10 mouse cellular contexts compared by ENCODE assay signal in genomic region chr4:104665553-104665952, GRCm38 (mm10).
A peak's percentile ranks its signal among the peaks of the same experiment; 100 is the strongest.
DNase-seq lines count a peak whose midpoint lies in the region; ATAC-seq and TF ChIP-seq lines count a peak whose summit lies in the region.
"Had no signal": no experiment of that assay in that cellular context is flagged by ENCODE, and none has a peak within 500 bp of the region (broad histone marks: within the 10 kb centered on the region; RNA-seq: fewer than 3 reads in every experiment).

No protein-coding gene starts in this region.

- no peak overlapping the region for H3K27ac ChIP-seq in kidney, embryonic 16.5 days (ENCODE audit: low read length)
- H3K27ac ChIP-seq in ES-Bruce4 (ENCODE audit: insufficient read depth, low read length): no peak overlapping the region
- H3K27ac ChIP-seq in forebrain, postnatal 0 days (ENCODE audit: low read depth, low read length): no peak overlapping the region
- peak overlapping the region; percentile 53 for H3K27ac ChIP-seq in layer of hippocampus, adult 2 months
- H3K27ac ChIP-seq: hindbrain, embryonic 15.5 days had no signal

- no peak for TF ChIP-seq EP300 in ES-Bruce4 (IDR thresholded peaks at IDR 0.05; ENCODE audit: insufficient read depth, low read depth, low read length)

- H3K4me3 ChIP-seq in kidney, embryonic 16.5 days (ENCODE audit: low read length): no peak overlapping the region
- H3K4me3 ChIP-seq in ES-Bruce4 (ENCODE audit: low read depth, low read length): no peak overlapping the region
- no peak overlapping the region for H3K4me3 ChIP-seq in forebrain, postnatal 0 days (ENCODE audit: low read depth, low read length)
- no peak overlapping the region for H3K4me3 ChIP-seq in layer of hippocampus, adult 2 months
- H3K4me3 ChIP-seq: hindbrain, embryonic 15.5 days; myocyte had no signal

- H3K9me3 ChIP-seq in kidney, embryonic 16.5 days (ENCODE audit: low read length): no peaks in the 10 kb centered on the region
- H3K9me3 ChIP-seq in ES-Bruce4 (replicated peaks; ENCODE audit: control insufficient read depth, insufficient read depth, low read length, poor library complexity, severe bottlenecking): no peaks in the 10 kb centered on the region
- H3K9me3 ChIP-seq in forebrain, postnatal 0 days (ENCODE audit: low read length): no peaks in the 10 kb centered on the region
- H3K9me3 ChIP-seq: hindbrain, embryonic 15.5 days had no signal

- H3K36me3 ChIP-seq in kidney, embryonic 16.5 days (ENCODE audit: insufficient read depth, low read length): no peaks in the 10 kb centered on the region
- no peaks in the 10 kb centered on the region for H3K36me3 ChIP-seq in ES-Bruce4 (ENCODE audit: control insufficient read depth, insufficient read depth, low read length, poor library complexity, severe bottlenecking)
- H3K36me3 ChIP-seq in forebrain, postnatal 0 days (ENCODE audit: insufficient read depth): no peaks in the 10 kb centered on the region
- H3K36me3 ChIP-seq: hindbrain, embryonic 15.5 days had no signal

- no peaks in the 10 kb centered on the region for H3K27me3 ChIP-seq in kidney, embryonic 16.5 days (ENCODE audit: insufficient read depth, low read length)
- H3K27me3 ChIP-seq in ES-Bruce4 (ENCODE audit: control insufficient read depth, insufficient read depth, low read length, poor library complexity, severe bottlenecking): no peaks in the 10 kb centered on the region
- no peaks in the 10 kb centered on the region for H3K27me3 ChIP-seq in forebrain, postnatal 0 days (ENCODE audit: insufficient read depth, low read length)
- H3K27me3 ChIP-seq: hindbrain, embryonic 15.5 days had no signal

- peak; percentile 35 for TF ChIP-seq CTCF in ES-Bruce4 (IDR thresholded peaks at IDR 0.05; ENCODE audit: low read depth, low read length)
- peak; percentile 67 for TF ChIP-seq CTCF in forebrain, postnatal 0 days (IDR thresholded peaks at IDR 0.05; ENCODE audit: low read depth)
- TF ChIP-seq CTCF in layer of hippocampus, adult 2 months (conservative IDR thresholded peaks at IDR 0.05): peak; percentile 77

- no peak overlapping the region for H3K4me2 ChIP-seq in kidney, embryonic 16.5 days (replicated peaks; ENCODE audit: low read depth, low read length)
- no peak overlapping the region for H3K4me2 ChIP-seq in forebrain, postnatal 0 days (ENCODE audit: low read depth)
- H3K4me2 ChIP-seq: hindbrain, embryonic 15.5 days had no signal

- TF ChIP-seq POLR2A in ES-Bruce4 (IDR thresholded peaks at IDR 0.05; ENCODE audit: insufficient read depth, low read length): no peak

- no peak overlapping the region for H3K9ac ChIP-seq in kidney, embryonic 16.5 days (replicated peaks; ENCODE audit: low read length)
- H3K9ac ChIP-seq in ES-Bruce4 (ENCODE audit: low read depth, poor library complexity, severe bottlenecking): no peak overlapping the region
- no peak overlapping the region for H3K9ac ChIP-seq in forebrain, postnatal 0 days
- H3K9ac ChIP-seq: hindbrain, embryonic 15.5 days had no signal

- DNase-seq in kidney, adult 11 months: peak; percentile 27
- peak; percentile 69 for DNase-seq in adrenal gland, postnatal 25 days
- peak; percentile 51 for DNase-seq in forebrain, postnatal 0 days
- peak; percentile 59 to 75 for DNase-seq in layer of hippocampus, adult 2 months (ENCODE audit: low spot score in 2 of 2)
- peak; percentile 74 for DNase-seq in retina, embryonic 14.5 days (ENCODE audit: low spot score)
- DNase-seq in spleen, postnatal 4 days (ENCODE audit: low spot score in 2 of 2): no peak

- no peaks in the 10 kb centered on the region for H3K4me1 ChIP-seq in kidney, embryonic 16.5 days (ENCODE audit: insufficient read depth, low read length)
- no peaks in the 10 kb centered on the region for H3K4me1 ChIP-seq in ES-Bruce4 (ENCODE audit: control insufficient read depth, insufficient read depth, low read length)
- H3K4me1 ChIP-seq in forebrain, postnatal 0 days (ENCODE audit: insufficient read depth): peaks cover 12% of the 10 kb centered on the region

- no peak for ATAC-seq in kidney, embryonic 16.5 days (ENCODE audit: low FRiP score, low TSS enrichment)
- no peak for ATAC-seq in forebrain, postnatal 0 days

Comparison
In these comparisons a context has a peak if more than half of its experiments do, and no peak if none do; other contexts are left out.
1. DNase-seq: peak in kidney, adult 11 months (single experiment), adrenal gland, postnatal 25 days (single experiment), forebrain, postnatal 0 days (single experiment), layer of hippocampus, adult 2 months (2 of 2) and retina, embryonic 14.5 days (single experiment); none in spleen, postnatal 4 days (0 of 2).
2. Peak in every context shown above with its lines, with median percentiles within 50 percentile points of each other: CTCF ChIP-seq.